In the genomic region with DNA sequence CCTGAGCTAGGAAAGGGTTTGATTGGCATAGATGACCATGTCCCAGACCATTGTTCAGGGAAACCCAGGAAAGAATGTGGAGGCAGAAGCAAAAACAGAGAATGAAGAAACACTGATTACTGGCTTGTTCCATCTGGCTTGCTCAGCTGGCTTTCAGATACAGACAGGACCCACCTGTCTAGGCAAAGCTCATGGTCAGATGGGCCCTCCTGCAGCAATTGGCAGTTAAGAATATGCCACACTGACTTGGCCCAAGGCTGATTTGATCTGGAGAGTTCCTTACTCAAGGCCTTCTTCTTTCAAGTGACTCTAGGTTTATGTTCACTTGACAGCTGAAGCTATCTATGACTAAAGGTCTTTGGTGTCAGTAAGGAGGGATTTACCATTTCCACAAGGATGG, we compare ENCODE assay signal across 28 mouse cellular contexts.
"Had no signal": no experiment of that assay in that cellular context is flagged by ENCODE, and none has a peak within 500 bp of the region (broad histone marks: within the 10 kb centered on the region; RNA-seq: fewer than 3 reads in every experiment).

No protein-coding gene starts in this region.

- H3K4me1 ChIP-seq: limb, embryonic 10.5 days; limb, embryonic 12.5 days; limb, embryonic 13.5 days; limb, embryonic 15.5 days; liver, embryonic 12.5 days; liver, embryonic 13.5 days; liver, embryonic 15.5 days; lung, embryonic 15.5 days; megakaryocyte, embryonic 14.5 days; midbrain, embryonic 10.5 days; midbrain, embryonic 12.5 days; midbrain, embryonic 13.5 days; midbrain, embryonic 15.5 days; neural tube, embryonic 12.5 days had no signal

- H3K27ac ChIP-seq: limb, embryonic 10.5 days; limb, embryonic 12.5 days; limb, embryonic 13.5 days; limb, embryonic 15.5 days; liver, embryonic 12.5 days; liver, embryonic 13.5 days; liver, embryonic 14.5 days; liver, embryonic 15.5 days; lung, embryonic 15.5 days; macrophage; midbrain, embryonic 10.5 days; midbrain, embryonic 12.5 days; midbrain, embryonic 13.5 days; midbrain, embryonic 15.5 days; neural tube, embryonic 12.5 days had no signal

- H3K4me3 ChIP-seq: limb, embryonic 10.5 days; limb, embryonic 12.5 days; limb, embryonic 13.5 days; limb, embryonic 15.5 days; liver, embryonic 12.5 days; liver, embryonic 13.5 days; liver, embryonic 15.5 days; lung, embryonic 15.5 days; megakaryocyte, embryonic 14.5 days; midbrain, embryonic 10.5 days; midbrain, embryonic 12.5 days; midbrain, embryonic 13.5 days; midbrain, embryonic 15.5 days; myocyte; neural tube, embryonic 12.5 days had no signal

- H3K27me3 ChIP-seq: limb, embryonic 12.5 days; limb, embryonic 13.5 days; limb, embryonic 15.5 days; liver, embryonic 12.5 days; liver, embryonic 13.5 days; liver, embryonic 15.5 days; lung, embryonic 15.5 days; megakaryocyte, embryonic 14.5 days; midbrain, embryonic 12.5 days; midbrain, embryonic 13.5 days; midbrain, embryonic 15.5 days; neural tube, embryonic 12.5 days had no signal

- DNase-seq: left cerebral cortex, postnatal 4 days; liver; liver, embryonic 13.5 days; liver, postnatal 0 days; lung, adult 18-20 months; lung, adult 2 months; lung, embryonic 14.5 days; lung, postnatal 10 days; lung, postnatal 14 days; lung, postnatal 36 days; lung, postnatal 4 days; midbrain, embryonic 14.5 days had no signal
